Mouse (Mus musculus) heart, embryonic 14.5 days (tissue): ENCODE measurements around the gene Cgrrf1. TPM values are rescaled to one million over a fixed set of nuclear protein-coding genes. Genes with fewer than 3 reads are reported as not detected.

Experiments used
- ATAC-seq: fragments of 200-750 bp; cut with Nextera tagmentation; 2 replicates; pipeline ENCODE4 v1.8.0; 2017; ENCODE audit warnings: low read depth, moderate TSS enrichment; ENCODE audit not compliant: insufficient number of reproducible peaks, insufficient read depth, low FRiP score
- H3K27ac ChIP-seq, 2 experiments: fragments of 200-500 bp in 1 of 2; fragments of 300-500 bp in 1 of 2; sonication (generic) in 1 of 2; replicated peaks in 1 of 2; 2 replicates each; pipeline ENCODE4 v1.5.1; 2012 to 2014; ENCODE audit warnings: low read depth in 2 of 2, low read length in 2 of 2, control low read depth in 1 of 2, mild to moderate bottlenecking in 1 of 2, mixed read lengths in 1 of 2; ENCODE audit not compliant: control insufficient read depth in 1 of 2, insufficient read depth in 1 of 2
- H3K27me3 ChIP-seq: fragments of 300-500 bp; sonication (generic); 2 replicates; pipeline ENCODE4 v1.6.1; 2014; ENCODE audit warnings: mild to moderate bottlenecking, low read length, control low read depth; ENCODE audit not compliant: control insufficient read depth, insufficient read depth
- H3K36me3 ChIP-seq: fragments of 300-500 bp; sonication (generic); 2 replicates; pipeline ENCODE4 v1.6.1; 2014; ENCODE audit warnings: mild to moderate bottlenecking, control low read depth, low read length, mixed read lengths; ENCODE audit not compliant: control insufficient read depth, insufficient read depth
- H3K4me1 ChIP-seq, 2 experiments: fragments of 200-500 bp in 1 of 2; fragments of 300-500 bp in 1 of 2; sonication (generic) in 1 of 2; 2 replicates each; pipeline ENCODE4 v1.6.1; 2012 to 2014; ENCODE audit warnings: low read length in 2 of 2, control low read depth in 1 of 2, mixed read lengths in 1 of 2; ENCODE audit not compliant: control insufficient read depth in 2 of 2, insufficient read depth in 2 of 2
- H3K4me2 ChIP-seq: fragments of 300-500 bp; sonication (generic); 2 replicates; pipeline ENCODE4 v1.6.1; 2014; ENCODE audit warnings: mild to moderate bottlenecking, low read length
- H3K4me3 ChIP-seq, 2 experiments: fragments of 200-500 bp in 1 of 2; fragments of 300-500 bp in 1 of 2; sonication (generic) in 1 of 2; 2 replicates each; pipeline ENCODE4 v1.5.1; 2012 to 2014; ENCODE audit warnings: low read length in 2 of 2, mild to moderate bottlenecking in 2 of 2, control low read depth in 1 of 2, low read depth in 1 of 2, moderate library complexity in 1 of 2; ENCODE audit not compliant: control insufficient read depth in 1 of 2, insufficient read depth in 1 of 2
- H3K9ac ChIP-seq: fragments of 300-500 bp; sonication (generic); 2 replicates; pipeline ENCODE4 v1.6.1; 2014; ENCODE audit warnings: mild to moderate bottlenecking, low read length
- H3K9me3 ChIP-seq: fragments of 300-500 bp; sonication (generic); 2 replicates; pipeline ENCODE4 v1.6.1; 2016; ENCODE audit warnings: low read length, control low read depth; ENCODE audit not compliant: control insufficient read depth
- WGBS: fragments of 180-500 bp; shearing (Covaris S2); extraction: QIAGEN DNeasy Blood & Tissue Kit; methylation state at CpG from one replicate; pipeline ENCODE4 v1.1.7; 2014; 5-methylcytosine and 5-hydroxymethylcytosine counted together
- polyA plus RNA-seq: library from polyadenylated mRNA; unstranded; fragments of >200 nt; fragmentation: Nextera tagmentation; extraction: Ambion mirVana; gene quantifications from 2 replicates; pipeline ENCODE4 v1.2.1, GENCODE M21; 2014

The Cgrrf1 gene
- polyA plus RNA-seq, 1 experiment from 2014 or later: 35.3 TPM

DNA sequence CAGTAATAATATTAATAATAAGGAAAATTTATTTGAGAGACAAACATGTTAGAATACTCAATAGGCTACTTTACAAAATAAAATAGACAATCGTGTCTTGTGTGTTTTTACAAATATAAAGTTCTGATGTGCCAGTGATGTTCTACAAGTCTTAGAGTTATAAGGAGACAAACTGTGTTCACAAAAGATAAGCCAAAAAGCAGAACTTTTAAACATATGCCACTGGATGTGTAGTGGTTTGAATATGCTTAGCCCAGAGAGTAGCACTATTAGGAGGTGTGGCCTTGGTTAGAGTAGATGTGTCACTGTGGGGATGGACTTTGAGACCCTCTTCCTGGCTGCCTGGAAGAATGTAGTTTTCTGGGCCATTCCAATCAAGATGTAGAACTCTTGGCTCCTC, 17.8 kb downstream of the Cgrrf1 start:
- Histone ChIP-seq H3K9ac (no peak overlapping the region), H3K4me2 (no peak overlapping the region), H3K4me1 (no peaks in the 10 kb centered on the region; a peak in 1 of 4 replicates), H3K9me3 (no peaks in the 10 kb centered on the region), H3K4me3 (no peak overlapping the region), H3K36me3 (peaks cover 48% of the 10 kb centered on the region), H3K27me3 (no peaks in the 10 kb centered on the region), H3K27ac (no peak overlapping the region)
- ATAC-seq: no peak
- WGBS: 93% methylated on average over 1 of the region's 1 CpGs

- H3K9me3 ChIP-seq: no peaks in the 10 kb centered on the region
- no peak overlapping the region for H3K27ac ChIP-seq
- no peak overlapping the region for H3K4me3 ChIP-seq
- H3K36me3 ChIP-seq: peaks cover 25% of the 10 kb centered on the region
- no peaks in the 10 kb centered on the region for H3K27me3 ChIP-seq
- H3K4me2 ChIP-seq: no peak overlapping the region
- H3K9ac ChIP-seq: no peak overlapping the region
- no peak for ATAC-seq
- WGBS: 69% methylated on average over 11 of the region's 11 CpGs
- H3K4me1 ChIP-seq: no peaks in the 10 kb centered on the region; a peak in 1 of 4 replicates
These were observed 21.8 kb downstream of the Cgrrf1 start for GRCm38 (mm10) chr14:46853677-46854076.

- H3K4me3 ChIP-seq: no peak overlapping the region
- no peaks in the 10 kb centered on the region for H3K9me3 ChIP-seq
- no peaks in the 10 kb centered on the region for H3K27me3 ChIP-seq
- no peak for ATAC-seq
- H3K4me1 ChIP-seq: no peaks in the 10 kb centered on the region
- no peaks in the 10 kb centered on the region for H3K36me3 ChIP-seq
- WGBS: 90% methylated on average over 5 of the region's 5 CpGs
- no peak overlapping the region for H3K4me2 ChIP-seq
- H3K27ac ChIP-seq: no peak overlapping the region
- H3K9ac ChIP-seq: no peak overlapping the region
These were observed 31.0 kb downstream of the Cgrrf1 start for GRCm38 (mm10) chr14:46862922-46863321.

GRCm38 (mm10) chr14:46880935-46881334, 49.0 kb downstream of the Cgrrf1 start:
- peaks cover 2 to 18% of the 10 kb centered on the region in 2 experiments; a peak in 3 of 4 replicates for H3K4me1 ChIP-seq
- H3K9me3 ChIP-seq: no peaks in the 10 kb centered on the region
- H3K27ac ChIP-seq: no peak overlapping the region
- no peaks in the 10 kb centered on the region for H3K36me3 ChIP-seq
- no peak for ATAC-seq
- H3K4me3 ChIP-seq: peak overlapping the region in 1 of 2 experiments; percentile 87; a peak in 2 of 4 replicates
- H3K9ac ChIP-seq: peak overlapping the region; percentile 100; the same call in 1 of the 2 replicates
- H3K27me3 ChIP-seq: no peaks in the 10 kb centered on the region
- WGBS: 7% methylated on average over 10 of the region's 10 CpGs
- peak overlapping the region; percentile 74 for H3K4me2 ChIP-seq

GRCm38 (mm10) chr14:46881581-46882430, 49.9 kb downstream of the Cgrrf1 start:
- no peaks in the 10 kb centered on the region for H3K27me3 ChIP-seq
- peak overlapping the region; percentile 74 for H3K4me2 ChIP-seq
- H3K36me3 ChIP-seq: peaks cover under 1% of the 10 kb centered on the region; the same call in 1 of the 2 replicates
- 3% methylated on average over 40 of the region's 40 CpGs for WGBS
- H3K4me3 ChIP-seq: peak overlapping the region; percentile 69 to 87
- peak overlapping the region; percentile 99 for H3K27ac ChIP-seq
- peak; percentile 0; the same call in 1 of the 2 replicates for ATAC-seq
- peaks cover 2 to 20% of the 10 kb centered on the region in 2 experiments; a peak in 3 of 4 replicates for H3K4me1 ChIP-seq
- H3K9ac ChIP-seq: peak overlapping the region; percentile 100
- H3K9me3 ChIP-seq: no peaks in the 10 kb centered on the region

DNA sequence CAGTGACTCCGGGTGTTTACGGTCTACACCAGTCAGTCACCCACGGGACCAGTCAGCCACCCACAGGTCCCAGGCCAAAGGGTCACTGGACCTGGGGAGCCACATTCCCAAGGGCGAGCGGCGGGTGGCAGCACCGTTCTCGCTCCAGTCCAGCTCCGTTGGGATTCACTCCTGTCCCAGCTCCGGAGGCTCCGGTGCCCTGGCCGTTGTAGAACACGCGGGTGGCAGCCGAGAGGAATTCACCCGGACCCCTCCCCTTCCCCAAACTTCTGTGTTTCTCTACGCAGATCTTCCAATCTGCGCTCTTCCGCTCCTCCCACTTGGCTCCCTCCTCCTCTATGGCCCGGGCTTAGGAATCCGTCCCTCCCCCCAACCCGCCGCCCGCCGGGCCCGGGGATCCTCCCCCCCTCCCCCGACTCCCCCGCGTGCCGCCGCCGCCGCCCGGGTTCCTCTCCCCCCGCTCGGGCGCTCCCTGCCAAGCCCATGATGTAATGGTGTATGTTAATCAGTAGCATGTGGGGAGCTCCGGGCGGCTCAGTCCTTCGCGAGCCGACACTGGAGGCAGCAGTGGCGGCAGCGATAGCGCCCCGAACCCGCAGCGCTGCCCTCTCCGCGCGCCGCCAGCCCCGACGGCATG, 50.6 kb downstream of the Cgrrf1 start, which contains the start of gene Samd4:
Gene Samd4, plus strand, starts transcription at position 424 of the 637 bp plus-strand sequence.
- Histone ChIP-seq H3K27ac (peak within 1 kb of the TSS; percentile 99), H3K9ac (peak within 1 kb of the TSS; percentile 100), H3K4me1 (peaks cover 2 to 27% of the 10 kb centered on the region in 2 experiments; a peak in 3 of 4 replicates), H3K36me3 (peaks cover 7% of the 10 kb centered on the region; the same call in 1 of the 2 replicates), H3K27me3 (no peaks in the 10 kb centered on the region), H3K4me3 (peak within 1 kb of the TSS; percentile 87 to 94), H3K9me3 (no peaks in the 10 kb centered on the region), H3K4me2 (peak within 1 kb of the TSS; percentile 74)
- under 1% methylated on average over 54 of the region's 54 CpGs for WGBS
- peak; percentile 80 for ATAC-seq

- peaks cover 2 to 34% of the 10 kb centered on the region in 2 experiments; a peak in 3 of 4 replicates for H3K4me1 ChIP-seq
- H3K27me3 ChIP-seq: no peaks in the 10 kb centered on the region
- peaks cover 10% of the 10 kb centered on the region; the same call in 1 of the 2 replicates for H3K36me3 ChIP-seq
- WGBS: under 1% methylated on average over 69 of the region's 70 CpGs
- peak overlapping the region; percentile 88 to 99 for H3K27ac ChIP-seq
- peak overlapping the region; percentile 100 for H3K9ac ChIP-seq
- H3K9me3 ChIP-seq: no peaks in the 10 kb centered on the region
- peak overlapping the region; percentile 74 for H3K4me2 ChIP-seq
- ATAC-seq: peak; percentile 5
- H3K4me3 ChIP-seq: peak overlapping the region; percentile 87 to 94
These were observed 51.3 kb downstream of the Cgrrf1 start for GRCm38 (mm10) chr14:46883068-46883870.
